Mouse (Mus musculus) embryo, embryonic 10.5 days (tissue): ENCODE results near the gene Ctsf.

Experiments
- DNase-seq: peaks from one replicate; pipeline ENCODE4 v3.0.0-alpha.2; 2015; ENCODE audit warnings: low spot score

The Ctsf gene

DNA sequence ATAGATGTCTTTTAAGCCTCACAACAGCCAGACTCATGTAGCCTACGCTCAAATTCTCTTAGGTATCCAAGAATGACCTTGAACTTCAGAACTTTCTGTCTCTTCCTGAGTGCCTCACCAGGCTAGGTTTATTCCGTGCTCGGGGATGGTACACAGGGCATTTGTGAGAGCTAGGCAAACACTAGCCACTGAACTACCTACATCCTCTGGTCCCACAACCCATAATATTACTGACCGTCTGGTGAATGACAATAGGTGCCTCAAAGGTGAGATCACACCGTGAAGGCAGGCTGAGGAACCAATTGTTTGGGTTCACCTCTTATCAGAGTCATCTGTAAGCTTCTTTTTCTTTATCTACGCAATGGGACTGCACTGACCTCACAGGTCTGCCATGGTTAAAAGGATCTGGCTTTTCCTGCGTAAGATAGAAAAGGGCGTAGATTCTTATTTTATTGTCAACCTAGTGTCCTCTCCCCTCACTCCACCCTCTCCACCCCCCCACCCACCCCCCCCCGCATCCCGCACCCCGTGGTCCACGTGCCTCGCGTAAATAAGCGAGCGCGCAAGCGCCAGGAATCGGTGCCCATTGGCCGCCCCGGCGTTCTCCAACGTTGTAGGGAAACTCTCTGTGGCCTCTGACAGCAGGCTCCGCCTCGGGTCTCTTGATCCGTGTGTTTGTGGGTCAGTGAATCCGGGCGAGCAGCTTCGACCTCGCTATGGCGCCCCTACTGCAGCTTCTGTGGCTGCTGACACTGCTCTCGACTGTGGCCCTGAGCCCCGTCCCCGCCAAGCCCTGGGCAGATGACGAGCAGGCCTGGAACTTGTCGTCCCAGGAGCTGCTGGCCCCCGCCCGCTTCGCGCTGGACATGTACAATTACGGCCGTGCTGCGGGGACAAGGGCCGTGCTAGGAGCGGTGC is at the start of gene Ctsf:
TSS of gene Ctsf (plus strand) at position 579 of the 918 bp plus-strand sequence.
- peak; percentile 92 for DNase-seq

DNA sequence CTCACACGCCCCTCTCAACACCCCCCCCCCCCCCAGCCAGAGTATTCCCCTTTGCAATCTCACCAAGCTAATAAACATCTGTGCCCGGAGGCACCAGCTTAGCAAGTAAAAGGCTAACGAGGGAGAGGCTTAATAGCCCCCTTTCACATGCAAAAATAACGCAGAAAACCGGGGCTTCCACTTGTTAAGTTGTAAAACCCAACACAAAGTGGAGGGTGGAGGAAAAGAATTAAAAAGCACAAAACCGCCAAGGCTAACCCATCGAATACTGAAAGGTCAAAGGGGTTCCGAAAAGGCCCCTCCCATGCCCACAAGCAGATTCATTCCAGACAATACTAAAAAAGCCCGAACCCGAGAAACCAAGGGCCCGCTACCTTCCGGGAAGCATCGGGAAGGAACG is 44.6 kb upstream of the Ctsf start:
- DNase-seq, result peak; percentile 8

DNA sequence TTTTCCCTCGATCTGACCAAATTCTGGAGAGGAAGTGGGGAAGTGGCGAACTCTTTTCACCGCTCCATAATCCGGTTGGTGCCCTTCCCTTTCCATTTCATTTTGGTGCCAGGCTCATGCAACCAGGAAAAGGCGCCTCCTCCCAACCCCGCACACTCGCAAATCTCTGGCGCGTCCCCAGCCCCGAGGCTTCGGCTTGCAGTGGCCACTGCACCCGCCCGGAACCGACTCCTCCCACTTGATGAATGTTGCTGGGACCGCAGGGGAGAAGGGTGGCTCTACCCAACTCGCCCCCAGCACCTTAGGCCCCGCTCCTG is 44.2 kb upstream of the Ctsf start:
- no peak for DNase-seq

DNA sequence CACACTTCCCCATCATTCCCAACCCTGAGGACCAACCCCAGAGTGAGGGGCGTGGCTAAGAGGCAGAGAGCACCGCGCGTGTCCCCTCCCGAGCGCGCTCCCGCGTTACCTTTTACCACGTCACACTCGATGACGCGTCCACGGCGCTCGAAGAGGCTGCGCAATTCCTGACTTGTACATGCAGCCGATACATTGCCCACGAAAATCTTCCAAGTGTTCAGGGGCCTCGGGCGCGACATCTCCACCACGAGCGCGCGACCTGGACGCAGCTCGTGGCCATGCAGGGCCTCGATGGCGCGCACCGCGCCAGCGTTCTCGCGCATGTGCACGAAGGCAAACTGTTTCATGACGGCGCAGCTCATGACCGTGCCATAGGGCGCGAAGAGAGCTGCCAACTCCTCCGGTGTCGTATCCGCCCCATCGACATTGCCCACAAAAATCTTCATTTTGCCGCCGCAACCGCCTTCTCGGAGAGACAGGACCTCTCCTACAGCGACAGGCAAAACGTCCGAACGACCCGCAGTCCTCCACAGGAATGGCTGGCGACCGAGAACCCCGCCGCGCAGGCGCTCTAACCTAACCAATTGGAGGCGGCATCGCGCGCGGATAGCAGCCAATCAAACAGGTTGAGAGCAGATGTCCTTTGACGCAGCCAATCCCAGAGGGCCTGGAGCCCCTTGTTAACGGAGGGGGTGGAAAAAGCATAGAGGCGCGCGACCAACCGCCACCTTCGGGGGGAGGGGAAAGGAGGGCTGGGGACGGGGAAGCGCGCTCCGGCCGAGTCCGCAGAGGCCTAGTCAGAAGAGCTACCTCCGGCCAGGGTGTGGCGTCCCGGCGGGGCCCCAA is 43.6 kb upstream of the Ctsf start, which contains the start of the genes Gm21992 and Rbm14:
TSS of gene Gm21992 (minus strand) at position 550 of the 846 bp plus-strand sequence.
TSS of gene Rbm14 (minus strand) at position 572 of the 846 bp plus-strand sequence.
- DNase-seq, result peak; percentile 99

DNA sequence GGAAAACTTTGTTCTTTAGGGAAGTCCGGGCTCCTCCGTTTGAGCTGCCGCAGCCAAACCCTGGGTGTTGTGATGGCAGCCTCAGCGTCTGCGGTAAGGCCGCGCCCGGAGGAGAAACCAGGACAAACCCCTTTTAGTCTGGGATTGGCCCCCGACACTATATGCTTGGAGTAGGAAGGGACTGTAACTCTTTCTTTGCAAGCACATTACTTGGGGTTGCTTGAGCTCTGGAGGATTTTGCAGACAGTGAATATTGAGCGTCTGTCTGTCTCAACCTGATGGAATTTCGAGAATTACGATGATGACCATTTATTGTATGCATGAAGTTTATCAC is 43.1 kb upstream of the Ctsf start:
- no peak for DNase-seq

GRCm38 (mm10) chr19:4812334-4812949 is 42.5 kb upstream of the Ctsf start:
- DNase-seq, result peak; percentile 4

DNA sequence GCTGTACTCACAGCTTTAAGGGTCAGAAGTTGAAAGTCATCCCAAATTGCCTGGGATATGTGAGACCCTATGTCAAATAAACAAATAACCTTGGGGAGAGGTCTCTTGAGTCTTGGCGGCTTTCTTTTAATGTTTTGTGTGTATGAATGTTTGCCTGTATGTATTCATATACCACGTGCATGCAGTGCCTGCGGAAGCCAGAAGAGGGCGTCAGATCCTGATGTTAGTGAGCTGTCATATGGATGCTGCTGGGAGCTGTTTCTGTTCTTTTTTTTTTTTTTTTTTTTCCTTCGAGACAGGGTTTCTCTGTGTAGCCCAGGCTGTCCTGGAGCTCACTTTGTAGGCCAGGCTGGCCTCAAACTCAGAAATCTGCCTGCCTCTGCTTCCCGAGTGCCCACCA is 41.9 kb upstream of the Ctsf start:
- peak; percentile 45 for DNase-seq

GRCm38 (mm10) chr19:4817182-4817835 is 37.6 kb upstream of the Ctsf start:
- no peak for DNase-seq

DNA sequence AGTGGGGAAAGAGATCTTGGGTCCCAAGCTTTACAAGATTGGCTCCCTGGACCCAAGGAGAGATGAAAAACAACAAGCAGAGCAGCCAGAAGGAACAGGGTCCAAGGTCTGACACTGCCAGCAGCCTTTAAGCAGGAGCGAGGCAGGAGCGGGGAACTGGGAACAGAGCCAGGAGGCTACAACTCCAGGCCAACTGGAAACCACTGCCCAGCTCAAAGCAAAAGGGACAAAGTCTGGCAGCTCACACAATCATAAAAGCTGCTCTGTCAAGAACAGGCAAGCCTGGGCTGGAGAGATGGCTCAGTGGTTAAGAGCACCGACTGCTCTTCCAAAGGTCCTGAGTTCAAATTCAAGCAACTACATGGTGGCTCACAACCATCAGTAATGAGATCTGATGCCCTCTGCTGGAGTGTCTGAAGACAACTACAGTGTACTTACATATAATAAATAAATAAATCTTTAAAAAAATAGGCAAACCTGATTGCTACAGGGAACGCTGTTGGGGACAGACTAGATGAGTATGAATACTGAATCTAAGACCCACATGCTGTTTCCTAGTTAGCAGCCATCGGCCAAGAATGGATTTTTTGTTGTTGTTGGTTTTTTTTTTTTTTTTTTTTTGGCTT is 34.1 kb upstream of the Ctsf start:
- no peak for DNase-seq

DNA sequence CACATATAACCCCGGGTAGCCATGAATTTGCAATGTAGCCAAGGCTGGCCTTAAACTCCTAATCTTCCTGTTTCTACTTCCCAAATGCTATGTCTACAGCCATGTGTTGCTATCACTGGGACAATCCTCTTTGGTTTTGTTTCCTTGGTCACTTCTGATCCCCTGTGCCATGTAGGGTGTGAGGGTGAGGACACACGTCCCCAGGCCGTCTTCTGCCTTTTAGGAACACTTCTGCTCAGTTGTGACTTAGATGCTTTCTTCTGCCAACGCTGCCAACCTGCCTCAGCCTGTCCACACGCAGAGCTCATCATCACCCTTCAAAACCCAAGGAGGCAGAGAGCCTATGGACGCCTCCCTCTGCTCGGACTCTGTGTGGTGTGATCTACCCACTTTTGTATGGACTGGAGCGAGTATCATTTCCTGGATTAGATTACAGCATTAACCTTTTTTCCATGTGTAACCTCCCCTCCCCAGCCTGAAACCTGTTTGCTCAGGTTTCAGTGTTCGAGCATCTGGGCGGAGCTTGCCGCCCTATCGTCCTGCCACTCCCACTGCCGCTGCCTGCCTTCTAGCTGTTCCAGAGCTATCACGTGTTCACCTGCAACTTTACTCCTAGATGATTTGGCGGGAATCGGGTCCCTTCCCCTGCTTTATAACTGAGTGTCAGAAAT is 26.4 kb upstream of the Ctsf start:
- DNase-seq, result no peak

- no peak for DNase-seq
Observed at GRCm38 (mm10) chr19:4829156-4829555, 25.8 kb upstream of the Ctsf start.

- no peak for DNase-seq
Observed at GRCm38 (mm10) chr19:4833977-4834376, 21.0 kb upstream of the Ctsf start.

GRCm38 (mm10) chr19:4836096-4836495 is 18.8 kb upstream of the Ctsf start:
- no peak for DNase-seq

DNA sequence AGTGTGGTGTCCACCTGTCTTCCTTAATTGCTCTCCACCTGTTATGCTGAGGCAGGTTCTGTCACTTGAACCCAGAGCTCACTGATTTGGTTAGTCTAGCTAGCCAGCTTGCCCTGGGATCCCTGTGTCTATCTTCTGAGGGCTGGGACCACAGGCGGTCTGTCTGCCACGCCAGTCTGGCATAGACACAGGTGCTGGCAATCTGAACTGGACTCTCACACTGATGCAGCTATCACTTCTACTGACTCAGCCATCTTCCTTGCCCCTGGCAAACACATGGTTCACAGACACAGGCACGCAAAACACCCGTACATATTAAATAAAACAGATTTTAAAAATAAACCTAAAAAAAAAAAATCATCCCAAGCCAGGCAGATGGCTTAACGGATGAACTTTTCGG is 17.9 kb upstream of the Ctsf start:
- DNase-seq, result no peak

DNA sequence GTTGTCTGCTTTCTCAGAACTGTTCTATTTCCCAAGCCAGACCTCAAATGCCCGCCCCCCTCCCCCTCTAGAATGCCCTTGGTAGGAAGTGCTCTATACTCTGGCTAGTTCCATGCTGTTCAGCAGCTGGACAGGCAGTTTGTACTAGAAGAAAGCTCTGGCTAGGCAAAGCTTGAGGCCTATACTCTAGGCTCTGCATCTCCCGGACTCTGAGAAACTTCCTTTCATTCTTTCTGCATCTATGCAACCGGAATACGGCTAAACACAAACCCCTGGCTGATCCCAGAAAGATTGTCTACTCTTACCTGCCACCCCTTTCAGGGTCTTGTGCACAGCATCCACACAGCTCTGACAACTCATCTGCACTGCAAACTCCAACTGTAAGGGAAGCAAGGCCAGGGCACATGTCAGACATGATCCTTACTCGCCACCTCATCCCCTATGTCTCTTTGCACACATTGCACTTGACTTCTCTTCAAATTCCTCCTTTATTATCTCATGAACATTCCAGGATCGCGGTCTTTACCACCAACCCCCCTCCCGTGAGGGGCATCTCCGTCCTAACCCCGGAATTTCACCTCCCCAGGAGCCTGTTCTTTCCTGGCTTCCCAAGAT is 16.3 kb upstream of the Ctsf start:
- DNase-seq, result no peak

DNA sequence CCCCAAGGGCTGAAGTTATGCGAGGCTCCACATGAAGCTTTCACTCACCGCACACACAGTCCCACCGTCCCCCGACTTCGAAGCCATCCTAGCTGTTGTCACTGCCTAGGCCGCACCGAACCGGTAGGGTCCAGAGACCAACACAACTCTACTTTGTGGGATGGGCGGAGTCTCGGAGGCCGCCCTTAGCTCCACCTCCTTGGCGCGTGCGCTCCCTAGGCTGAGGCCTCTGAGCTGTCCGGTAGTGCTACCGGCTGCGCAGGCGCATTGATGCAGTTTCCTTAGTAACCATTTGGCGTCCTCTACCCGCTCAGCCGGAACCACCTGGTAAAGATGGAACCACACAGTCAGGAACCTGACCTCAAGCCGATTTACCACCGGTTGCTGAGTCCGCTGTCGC is 15.8 kb upstream of the Ctsf start, which contains the start of the genes Ccs and Ccdc87:
TSS of gene Ccs (minus strand) at position 184 of the 400 bp plus-strand sequence.
TSS of gene Ccdc87 (plus strand) at position 218 of the 400 bp plus-strand sequence.
- DNase-seq, result peak; percentile 97

GRCm38 (mm10) chr19:4840848-4841247 is 14.1 kb upstream of the Ctsf start:
- DNase-seq, result no peak

DNA sequence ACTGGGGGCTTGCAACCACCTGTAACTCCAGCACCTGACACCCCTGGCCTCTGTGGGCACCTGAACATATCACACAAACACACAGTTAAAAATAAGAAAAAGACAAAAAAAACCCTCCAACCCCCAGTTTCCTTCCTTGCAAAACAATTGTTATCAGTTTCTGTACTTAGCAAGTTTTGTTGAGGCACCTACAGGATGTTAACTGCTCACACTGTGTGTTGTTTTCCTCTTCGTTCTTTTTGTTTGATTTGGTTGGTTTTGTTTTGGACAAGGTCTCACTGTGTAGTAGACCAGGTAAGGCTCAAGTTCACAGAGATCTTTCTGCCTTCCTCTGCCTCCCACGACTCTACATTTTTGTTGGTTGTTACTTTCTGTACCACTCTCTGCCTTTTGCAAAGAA is 12.3 kb upstream of the Ctsf start:
- no peak for DNase-seq

- no peak for DNase-seq
Observed at GRCm38 (mm10) chr19:4845846-4846245, 9.1 kb upstream of the Ctsf start.

DNA sequence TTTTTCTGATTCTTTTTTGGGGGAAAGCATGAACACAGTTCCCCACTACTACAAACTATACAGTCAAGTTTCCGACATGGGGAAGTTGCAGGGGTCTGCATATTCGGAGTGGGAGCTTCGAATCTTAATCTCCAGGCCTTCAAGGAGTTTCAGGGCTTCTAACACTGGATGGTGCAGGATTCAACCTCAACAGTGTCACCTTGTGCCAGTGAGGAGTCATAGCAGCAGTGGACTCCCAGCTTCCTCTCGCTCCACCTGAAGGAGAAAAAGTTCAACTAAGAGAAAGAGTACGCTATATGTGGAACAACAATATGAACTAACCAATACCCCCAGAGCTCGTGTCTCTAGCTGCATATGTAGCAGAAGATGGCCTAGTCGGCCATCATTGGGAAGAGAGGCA is 7.4 kb upstream of the Ctsf start:
- DNase-seq, result peak; percentile 35
